8 mouse cellular contexts compared by ENCODE assay signal in genomic region chr2:155236362-155236992, GRCm38 (mm10). TPM values are rescaled to one million over a fixed set of nuclear protein-coding genes. Genes with fewer than 3 reads are reported as not detected.
DNase-seq lines count a peak whose midpoint lies in the region; ATAC-seq lines count a peak whose summit lies in the region.

Gene Dynlrb1 (plus strand): TSS chr2:155236533.

- ATAC-seq in inflammation-experienced regulatory T-cells, adult 6 months: peak; percentile 96
- ATAC-seq in megakaryocyte-erythroid progenitor cell, adult 5-6 weeks (replicated peaks; ENCODE audit: low FRiP score, low TSS enrichment, poor library complexity, severe bottlenecking): peak; percentile 97

- DNase-seq in adrenal gland, adult (ENCODE audit: inconsistent age in 2 of 2, low spot score in 1 of 2): peak; percentile 98 to 100
- DNase-seq in embryo, embryonic 10.5 days (ENCODE audit: low spot score): peak; percentile 99
- peak; percentile 98 for DNase-seq in gastrocnemius, postnatal 14 days
- peak; percentile 98 to 99 for DNase-seq in left cerebral cortex, postnatal 10 days (ENCODE audit: extremely low spot score in 1 of 2, low spot score in 2 of 2)
- peak; percentile 99 for DNase-seq in right cerebral cortex, postnatal 25 days
- peak; percentile 97 to 99 for DNase-seq in urinary bladder, postnatal 4 days (ENCODE audit: low spot score in 2 of 2)

- intact Hi-C loops in gastrocnemius, postnatal 14 days (cut with DNase I; ENCODE audit: low total_unique reads): no loop called here
- intact Hi-C loops in left cerebral cortex, postnatal 10 days (cut with DNase I): no loop called here

RNA-seq across cellular contexts. Expression of gene Dynlrb1, which starts in this region (rescaled TPM):
- total RNA-seq in gastrocnemius, postnatal 14 days (2021): 100 to 1,000 TPM; 128 to 129 TPM
- 100 to 1,000 TPM; 260 to 401 (median 321) TPM for polyA plus RNA-seq in inflammation-experienced regulatory T-cells, adult 6 months (2017; shearing (Covaris generic))
- total RNA-seq in left cerebral cortex, postnatal 10 days (2021): 100 to 1,000 TPM; 372 to 373 TPM
- total RNA-seq in megakaryocyte-erythroid progenitor cell, adult 5-6 weeks (2014; fragmentation: Nextera tagmentation): 192 and 212 TPM in 2 replicates
- total RNA-seq in megakaryocyte-erythroid progenitor cell, adult 5-6 weeks (2017): 189 and 243 TPM in 2 replicates

Comparison
In these comparisons a context has a peak if more than half of its experiments do, and no peak if none do; other contexts are left out.
1. Peak in every context shown above with its lines: DNase-seq and ATAC-seq.